Mouse (Mus musculus): ENCODE data around the gene Samsn1.

- no peak for TF ChIP-seq CTCF (IDR thresholded peaks at IDR 0.05; ENCODE audit: extremely low read depth, insufficient read depth, low read length)
- no peak for TF ChIP-seq POLR2A (IDR thresholded peaks at IDR 0.05; ENCODE audit: extremely low read depth, insufficient read depth, low read length)
Observed at GRCm38 (mm10) chr16:75852485-75852884, 169.6 kb downstream of the Samsn1 start.

Data from cortical plate, adult 2 months (tissue).